Mouse (Mus musculus): Measurements from ENCODE around the gene Serpina1f.

GRCm38 (mm10) chr12:103644601-103645000 is 50.7 kb downstream of the Serpina1f start:
- TF ChIP-seq CTCF (conservative IDR thresholded peaks at IDR 0.05; ENCODE audit: insufficient read depth, insufficient read length, low read depth, low read length) (no peak), POLR2A (IDR thresholded peaks at IDR 0.05; ENCODE audit: low read depth, low read length) (no peak)

Data from kidney, adult 2 months (tissue).